Mouse (Mus musculus): ENCODE measurements around the gene 2810408A11Rik. TPM values are rescaled to one million over a fixed set of nuclear protein-coding genes. Genes with fewer than 3 reads are reported as not detected.

2810408A11Rik gene
- total RNA-seq, 2 experiments from 2014 or later, result 3.2 to 4.1 TPM

GRCm38 (mm10) chr11:69913554-69914371 lies 13.0 kb upstream of the 2810408A11Rik start, which contains the start of gene Gps2:
TSS of gene Gps2 (plus strand) at chr11:69913888.
- peak; percentile 76 to 92 for DNase-seq (ENCODE audit: low spot score in 2 of 2)

GRCm38 (mm10) chr11:69912716-69913530 lies 12.1 kb upstream of the 2810408A11Rik start:
- DNase-seq (ENCODE audit: low spot score in 2 of 2), result no peak

- no peak for DNase-seq (ENCODE audit: low spot score in 2 of 2)
Measured at GRCm38 (mm10) chr11:69911701-69912100, 10.9 kb upstream of the 2810408A11Rik start.

GRCm38 (mm10) chr11:69910781-69911560 lies 10.2 kb upstream of the 2810408A11Rik start:
- no peak for DNase-seq (ENCODE audit: low spot score in 2 of 2)

GRCm38 (mm10) chr11:69910177-69910576 lies 9.4 kb upstream of the 2810408A11Rik start:
- DNase-seq (ENCODE audit: low spot score in 2 of 2), result no peak

- no peak for DNase-seq (ENCODE audit: low spot score in 2 of 2)
Measured at GRCm38 (mm10) chr11:69909174-69909573, 8.4 kb upstream of the 2810408A11Rik start.

- no peak for DNase-seq (ENCODE audit: low spot score in 2 of 2)
Measured at GRCm38 (mm10) chr11:69908645-69909044, 7.9 kb upstream of the 2810408A11Rik start.

- no peak for DNase-seq (ENCODE audit: low spot score in 2 of 2)
Measured at GRCm38 (mm10) chr11:69904311-69904710, 3.5 kb upstream of the 2810408A11Rik start.

GRCm38 (mm10) chr11:69902972-69903371 lies 2.2 kb upstream of the 2810408A11Rik start:
- DNase-seq (ENCODE audit: low spot score in 2 of 2), result no peak

- DNase-seq (ENCODE audit: low spot score in 2 of 2), result peak in 1 of 2 experiments; percentile 42
Measured at GRCm38 (mm10) chr11:69901993-69902392, 1.2 kb upstream of the 2810408A11Rik start.

- DNase-seq (ENCODE audit: low spot score in 2 of 2), result peak; percentile 82 to 92
Measured at GRCm38 (mm10) chr11:69901406-69901846, 639 bp upstream of the 2810408A11Rik start.

GRCm38 (mm10) chr11:69899870-69900269 lies 917 bp downstream of the 2810408A11Rik start:
- DNase-seq (ENCODE audit: low spot score in 2 of 2), result no peak

- DNase-seq (ENCODE audit: low spot score in 2 of 2), result no peak
Measured at GRCm38 (mm10) chr11:69895291-69895690, 5.5 kb downstream of the 2810408A11Rik start, which contains the start of gene Acap1. TSS of gene Acap1 (minus strand) at chr11:69895539.

- DNase-seq (ENCODE audit: low spot score in 2 of 2), result no peak
Measured at GRCm38 (mm10) chr11:69894671-69895070, 6.1 kb downstream of the 2810408A11Rik start.

GRCm38 (mm10) chr11:69891482-69891881 lies 9.3 kb downstream of the 2810408A11Rik start:
- no peak for DNase-seq (ENCODE audit: low spot score in 2 of 2)

- no peak for DNase-seq (ENCODE audit: low spot score in 2 of 2)
Measured at GRCm38 (mm10) chr11:69886907-69887635, 13.7 kb downstream of the 2810408A11Rik start.

GRCm38 (mm10) chr11:69884663-69885062 lies 16.1 kb downstream of the 2810408A11Rik start:
- DNase-seq (ENCODE audit: low spot score in 2 of 2), result no peak

GRCm38 (mm10) chr11:69884240-69884639 lies 16.5 kb downstream of the 2810408A11Rik start:
- DNase-seq (ENCODE audit: low spot score in 2 of 2), result no peak

GRCm38 (mm10) chr11:69883527-69884151 lies 17.1 kb downstream of the 2810408A11Rik start:
- DNase-seq (ENCODE audit: low spot score in 2 of 2), result no peak

- no peak for DNase-seq (ENCODE audit: low spot score in 2 of 2)
Measured at GRCm38 (mm10) chr11:69883066-69883465, 17.7 kb downstream of the 2810408A11Rik start.

Measured in gastrocnemius, postnatal 4 days (tissue).